In genomic region chr13:8823120-8823519, GRCm38 (mm10) we compare ENCODE assay signal across 13 mouse cellular contexts. TPM values are rescaled to one million over a fixed set of nuclear protein-coding genes. Genes with fewer than 3 reads are reported as not detected.
DNase-seq lines count a peak whose midpoint lies in the region; ATAC-seq and TF ChIP-seq lines count a peak whose summit lies in the region.
"Had no signal": no experiment of that assay in that cellular context is flagged by ENCODE, and none has a peak within 500 bp of the region (broad histone marks: within the 10 kb centered on the region; RNA-seq: fewer than 3 reads in every experiment).

No protein-coding gene starts in this region.

- H3K27me3 ChIP-seq in hindbrain, embryonic 11.5 days (ENCODE audit: control insufficient read depth, insufficient read depth, low read length): no peaks in the 10 kb centered on the region
- H3K27me3 ChIP-seq in hindbrain, embryonic 10.5 days (ENCODE audit: insufficient read depth, poor library complexity, severe bottlenecking): no peaks in the 10 kb centered on the region
- no peaks in the 10 kb centered on the region for H3K27me3 ChIP-seq in neural tube, embryonic 11.5 days (ENCODE audit: control insufficient read depth, insufficient read depth, low read length)
- H3K27me3 ChIP-seq in kidney, postnatal 0 days (ENCODE audit: insufficient read depth, low read length): no peaks in the 10 kb centered on the region
- H3K27me3 ChIP-seq: limb, embryonic 15.5 days had no signal

- H3K4me1 ChIP-seq in hindbrain, embryonic 11.5 days (replicated peaks; ENCODE audit: control insufficient read depth, insufficient read depth, low read length): no peaks in the 10 kb centered on the region
- H3K4me1 ChIP-seq in hindbrain, embryonic 10.5 days (replicated peaks): no peaks in the 10 kb centered on the region
- H3K4me1 ChIP-seq in neural tube, embryonic 11.5 days (ENCODE audit: control insufficient read depth, insufficient read depth, low read length): no peaks in the 10 kb centered on the region; the same call in 1 of the 2 replicates
- H3K4me1 ChIP-seq in kidney, postnatal 0 days (replicated peaks; ENCODE audit: insufficient read depth, low read length): no peaks in the 10 kb centered on the region
- H3K4me1 ChIP-seq: limb, embryonic 15.5 days had no signal

- peak overlapping the region; percentile 58; the same call in 1 of the 2 replicates for H3K27ac ChIP-seq in hindbrain, embryonic 11.5 days (ENCODE audit: low read depth, low read length)
- H3K27ac ChIP-seq in hindbrain, embryonic 10.5 days: no peak overlapping the region
- H3K27ac ChIP-seq in neural tube, embryonic 11.5 days (ENCODE audit: low read depth, low read length): 0 out of 2 replicates have a peak overlapping the region, but pooled peaks have one; percentile 11
- H3K27ac ChIP-seq in kidney, postnatal 0 days: no peak overlapping the region
- H3K27ac ChIP-seq: limb, embryonic 15.5 days had no signal

- H3K4me3 ChIP-seq in hindbrain, embryonic 11.5 days (ENCODE audit: low read depth, low read length): no peak overlapping the region
- H3K4me3 ChIP-seq in hindbrain, embryonic 10.5 days: no peak overlapping the region
- no peak overlapping the region for H3K4me3 ChIP-seq in neural tube, embryonic 11.5 days (ENCODE audit: low read depth, low read length)
- no peak overlapping the region for H3K4me3 ChIP-seq in kidney, postnatal 0 days (replicated peaks; ENCODE audit: low read depth, low read length)
- H3K4me3 ChIP-seq: erythroblast, embryonic 14.5 days; limb, embryonic 15.5 days had no signal

- ATAC-seq in hindbrain, embryonic 11.5 days (ENCODE audit: low FRiP score): peak; percentile 79
- ATAC-seq in neural tube, embryonic 11.5 days (ENCODE audit: insufficient read depth, low FRiP score, low TSS enrichment): peak; percentile 68
- ATAC-seq in kidney, postnatal 0 days (replicated peaks; ENCODE audit: low FRiP score, low read depth): no peak; the same call in 1 of the 2 replicates

- peaks cover 14% of the 10 kb centered on the region; the same call in 1 of the 2 replicates for H3K36me3 ChIP-seq in hindbrain, embryonic 11.5 days (ENCODE audit: control insufficient read depth, insufficient read depth, low read length)
- H3K36me3 ChIP-seq in hindbrain, embryonic 10.5 days: peaks cover 67% of the 10 kb centered on the region
- peaks cover 10% of the 10 kb centered on the region; the same call in 1 of the 2 replicates for H3K36me3 ChIP-seq in neural tube, embryonic 11.5 days (ENCODE audit: control insufficient read depth, insufficient read depth, low read length)
- peaks cover 25% of the 10 kb centered on the region for H3K36me3 ChIP-seq in kidney, postnatal 0 days (ENCODE audit: insufficient read depth, low read length)

- DNase-seq in hindbrain, embryonic 11.5 days (ENCODE audit: low spot score): peak; percentile 17
- DNase-seq in hindbrain, embryonic 10.5 days (ENCODE audit: low spot score): no peak
- peak; percentile 49 for DNase-seq in neural tube, embryonic 11.5 days (ENCODE audit: low spot score)
- DNase-seq in neural tube, embryonic 10.5 days (ENCODE audit: extremely low spot score, low spot score): no peak
- DNase-seq in kidney, postnatal 0 days (ENCODE audit: low spot score): peak; percentile 32
- DNase-seq in urinary bladder, postnatal 4 days (ENCODE audit: low spot score in 2 of 2): no peak
- DNase-seq in adrenal gland, postnatal 10 days: no peak
- DNase-seq in adrenal gland, adult 2 months: no peak
- DNase-seq: cerebellum, postnatal 36 days; layer of hippocampus, postnatal 36 days; right cerebral cortex, postnatal 4 days had no signal

- H3K4me2 ChIP-seq in hindbrain, embryonic 11.5 days (replicated peaks; ENCODE audit: low read depth, low read length): no peak overlapping the region
- H3K4me2 ChIP-seq in neural tube, embryonic 11.5 days (ENCODE audit: low read depth): no peak overlapping the region
- no peak overlapping the region for H3K4me2 ChIP-seq in kidney, postnatal 0 days (ENCODE audit: low read length)
- H3K4me2 ChIP-seq: limb, embryonic 15.5 days had no signal

- no peak overlapping the region for H3K9ac ChIP-seq in hindbrain, embryonic 11.5 days (ENCODE audit: low read depth, low read length)
- H3K9ac ChIP-seq in neural tube, embryonic 11.5 days (ENCODE audit: low read length): no peak overlapping the region
- no peak overlapping the region for H3K9ac ChIP-seq in kidney, postnatal 0 days (ENCODE audit: low read depth, low read length)
- H3K9ac ChIP-seq: limb, embryonic 15.5 days had no signal

- 46% methylated on average over 6 of the region's 6 CpGs for WGBS in hindbrain, embryonic 11.5 days
- WGBS in hindbrain, embryonic 10.5 days: 73% methylated on average over 6 of the region's 6 CpGs
- WGBS in neural tube, embryonic 11.5 days: 34% methylated on average over 6 of the region's 6 CpGs
- 21% methylated on average over 6 of the region's 6 CpGs for WGBS in kidney, postnatal 0 days

- no peaks in the 10 kb centered on the region for H3K9me3 ChIP-seq in hindbrain, embryonic 11.5 days (ENCODE audit: control insufficient read depth, low read length)
- H3K9me3 ChIP-seq in hindbrain, embryonic 10.5 days: no peaks in the 10 kb centered on the region
- no peaks in the 10 kb centered on the region for H3K9me3 ChIP-seq in neural tube, embryonic 11.5 days (ENCODE audit: control insufficient read depth, low read length)
- no peaks in the 10 kb centered on the region for H3K9me3 ChIP-seq in kidney, postnatal 0 days (replicated peaks; ENCODE audit: low read length)
- H3K9me3 ChIP-seq: limb, embryonic 15.5 days had no signal

- TF ChIP-seq CTCF in kidney, postnatal 0 days (IDR thresholded peaks at IDR 0.05; ENCODE audit: low read depth): no peak

RNA-seq across cellular contexts. Expression of gene Wdr37, which starts 48.6 kb away (rescaled TPM):
- polyA plus RNA-seq in hindbrain, embryonic 11.5 days (2014; fragmentation: Nextera tagmentation; extraction: Ambion mirVana): 48.2 and 54.0 TPM in 2 replicates
- 31.0 and 34.1 TPM in 2 replicates for polyA plus RNA-seq in hindbrain, embryonic 10.5 days (2016; fragmentation: Nextera tagmentation; extraction: Ambion mirVana)
- polyA plus RNA-seq in neural tube, embryonic 11.5 days (2014; fragmentation: Nextera tagmentation; extraction: Ambion mirVana): 51.1 and 53.2 TPM in 2 replicates
- polyA plus RNA-seq in kidney, postnatal 0 days (2015; fragmentation: Nextera tagmentation; extraction: Ambion mirVana): 15.0 and 15.5 TPM in 2 replicates
- 10 to 100 TPM; 28.5 to 36.1 TPM for total RNA-seq in adrenal gland, postnatal 10 days (2021)
- 10 to 100 TPM; 34.4 to 46.4 TPM for total RNA-seq in adrenal gland, adult 2 months (2021)
- polyA plus RNA-seq in adrenal gland, adult 2 months (2012; rRNA removed): 5.8 and 7.7 TPM in 2 replicates

Comparison
In these comparisons a context has a peak if more than half of its experiments do, and no peak if none do; other contexts are left out.
1. DNase-seq: peak in hindbrain, embryonic 11.5 days (single experiment), neural tube, embryonic 11.5 days (single experiment) and kidney, postnatal 0 days (single experiment); none in hindbrain, embryonic 10.5 days (single experiment), neural tube, embryonic 10.5 days (single experiment), urinary bladder, postnatal 4 days (0 of 2), adrenal gland, postnatal 10 days (single experiment) and adrenal gland, adult 2 months (single experiment).
2. H3K27ac ChIP-seq: peak in hindbrain, embryonic 11.5 days (single experiment) and neural tube, embryonic 11.5 days (single experiment); none in hindbrain, embryonic 10.5 days (single experiment) and kidney, postnatal 0 days (single experiment).